Mouse (Mus musculus) C2C12 (cell line): ENCODE measurements around the gene Leng8.

Experiments
- CTCF ChIP-seq: IDR thresholded peaks from one replicate; pipeline ENCODE4 v1.5.1; 2011; ENCODE audit not compliant: control insufficient read depth, insufficient read depth, insufficient read length
- MYOD1 ChIP-seq: IDR thresholded peaks from one replicate; pipeline ENCODE4 v1.6.1; 2011; ENCODE audit warnings: low read depth; ENCODE audit not compliant: control insufficient read depth, insufficient read length

DNA sequence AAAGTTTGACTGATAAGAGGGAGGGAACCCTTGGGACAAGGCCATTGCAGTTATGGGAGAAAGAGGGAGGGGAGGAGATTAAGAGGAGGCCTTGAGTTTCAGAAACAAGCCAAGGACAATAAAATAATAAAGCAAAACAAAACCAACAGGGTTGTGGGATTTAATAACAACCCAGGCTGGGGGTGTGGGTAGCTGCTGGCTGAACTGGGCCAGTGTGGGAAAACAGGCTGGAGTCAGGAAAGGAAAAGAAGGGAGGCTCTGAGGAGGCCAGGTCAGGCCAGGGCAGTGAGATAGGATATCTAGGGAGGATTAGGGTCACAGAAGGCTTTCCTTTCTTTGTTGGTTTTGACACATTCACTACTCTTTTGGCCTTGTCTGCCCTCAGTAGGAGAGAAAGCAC lies 30.3 kb downstream of the Leng8 start:
- TF ChIP-seq CTCF = no peak
- TF ChIP-seq MYOD1 = no peak
